Mouse (Mus musculus) liver, adult 2 months (tissue): ENCODE measurements at regions not wholly inside any gene's neighbourhood (a gene's known extent, or its start where the extent isn't known, plus 50 kb on each side); places are given as distances from the start of the nearest gene placed in this dataset.

Experiments
- DNase-seq: peaks from one replicate; pipeline ENCODE4 v3.0.0-alpha.2; 2011; ENCODE audit warnings: low read depth, low spot score; ENCODE audit errors: extremely low read depth
- H3K27ac ChIP-seq: fragments of 200-500 bp; replicated peaks from 2 replicates; pipeline ENCODE4 v1.5.1; 2012; ENCODE audit warnings: low read depth, mild to moderate bottlenecking, control low read depth, inconsistent platforms, low read length; ENCODE audit not compliant: insufficient read depth
- H3K27me3 ChIP-seq: fragments of 200-500 bp; 2 replicates; pipeline ENCODE4 v1.6.1; 2012; ENCODE audit warnings: mild to moderate bottlenecking, moderate library complexity, low read length, inconsistent platforms; ENCODE audit not compliant: control insufficient read depth, insufficient read depth
- H3K36me3 ChIP-seq: fragments of 200-500 bp; 2 replicates; pipeline ENCODE4 v1.6.1; 2012; ENCODE audit warnings: low read length, inconsistent platforms; ENCODE audit not compliant: control insufficient read depth, insufficient read depth
- H3K4me1 ChIP-seq: fragments of 200-500 bp; 2 replicates; pipeline ENCODE4 v1.6.1; 2011; ENCODE audit warnings: low read length; ENCODE audit not compliant: control insufficient read depth, insufficient read depth
- H3K4me3 ChIP-seq: fragments of 200-500 bp; 2 replicates; pipeline ENCODE4 v1.5.1; 2011; ENCODE audit warnings: low read depth, mild to moderate bottlenecking, control low read depth, low read length, moderate library complexity; ENCODE audit not compliant: insufficient read depth
- H3K79me2 ChIP-seq: fragments of 200-500 bp; 2 replicates; pipeline ENCODE4 v1.6.1; 2012; ENCODE audit warnings: inconsistent platforms, mild to moderate bottlenecking, low read length, moderate library complexity; ENCODE audit not compliant: control insufficient read depth, insufficient read depth
- H3K9ac ChIP-seq: fragments of 200-500 bp; 2 replicates; pipeline ENCODE4 v1.6.1; 2012; ENCODE audit warnings: low read depth, mild to moderate bottlenecking, control low read depth, inconsistent platforms, low read length
- CTCF ChIP-seq: fragments of 200-500 bp; IDR thresholded peaks from 2 replicates; pipeline ENCODE4 v1.5.1; 2011; ENCODE audit warnings: low read depth, low read length, control low read depth
- POLR2A ChIP-seq: fragments of 200-500 bp; IDR thresholded peaks from 2 replicates; pipeline ENCODE4 v1.6.1; 2011; ENCODE audit warnings: low read length, control low read depth; ENCODE audit not compliant: insufficient read depth; ENCODE audit errors: extremely low read depth
- WGBS: fragments of 180-500 bp; shearing (Covaris S2); methylation state at CpG from one replicate; pipeline ENCODE4 v1.1.7; 2018; 5-methylcytosine and 5-hydroxymethylcytosine counted together

DNA sequence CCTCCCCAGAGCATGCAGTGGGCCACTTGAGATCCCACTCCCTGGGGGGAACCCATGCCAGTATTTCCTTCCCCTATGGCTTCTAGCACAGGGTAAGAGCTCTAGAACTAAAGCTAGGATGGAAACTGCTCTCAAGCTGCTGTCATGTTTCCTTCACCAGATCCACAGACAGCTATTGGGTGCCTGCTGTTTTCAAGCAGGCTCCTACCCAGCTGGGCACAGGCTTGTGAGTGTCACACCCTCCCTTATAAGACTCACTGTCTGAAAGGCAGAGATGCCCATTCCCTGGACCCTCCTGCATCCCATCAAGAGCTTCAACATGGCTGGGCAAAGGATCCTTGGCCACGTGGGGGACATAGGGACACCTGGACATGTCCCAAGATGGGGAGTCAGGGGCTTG lies 211.6 kb downstream of the Cryba4 start:
- H3K9ac ChIP-seq, result no peak overlapping the region
- no peak overlapping the region for H3K4me3 ChIP-seq
- TF ChIP-seq CTCF (no peak), POLR2A (no peak)
- H3K36me3 ChIP-seq, result no peaks in the 10 kb centered on the region
- 27% methylated on average over 1 of the region's 1 CpGs for WGBS
- 0 out of 2 replicates have a peak, but pooled peaks cover 4% of the 10 kb centered on the region for H3K27me3 ChIP-seq
- no peak overlapping the region for H3K27ac ChIP-seq
- no peaks in the 10 kb centered on the region for H3K4me1 ChIP-seq
- no peaks in the 10 kb centered on the region for H3K79me2 ChIP-seq
- DNase-seq, result no peak

DNA sequence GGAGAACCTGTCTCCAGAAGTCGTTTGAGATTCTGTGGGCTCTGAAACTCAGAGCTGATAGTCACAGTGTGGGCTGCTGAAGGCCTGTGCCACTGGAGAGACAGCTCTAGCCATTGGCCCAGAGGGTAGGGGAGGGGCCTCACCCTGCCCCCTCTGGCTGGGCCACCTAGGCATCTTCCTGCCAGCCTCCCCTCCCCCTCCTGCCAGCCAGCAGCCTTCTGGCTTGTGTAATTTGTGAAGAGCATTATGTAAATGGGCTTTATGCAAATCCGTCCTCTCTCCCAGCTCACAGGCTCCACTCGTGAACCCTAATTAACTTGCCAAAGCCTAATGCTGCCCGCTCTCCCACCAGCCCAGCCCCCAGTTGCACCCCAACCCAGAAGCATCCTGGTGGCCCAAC lies 211.0 kb downstream of the Cryba4 start:
- Histone ChIP-seq H3K9ac (no peak overlapping the region), H3K36me3 (no peaks in the 10 kb centered on the region), H3K27ac (no peak overlapping the region), H3K27me3 (0 out of 2 replicates have a peak, but pooled peaks cover 4% of the 10 kb centered on the region), H3K4me1 (no peaks in the 10 kb centered on the region), H3K4me3 (no peak overlapping the region), H3K79me2 (no peaks in the 10 kb centered on the region)
- DNase-seq, result no peak
- WGBS, result 40% methylated on average over 4 of the region's 4 CpGs
- no peak for TF ChIP-seq CTCF
- TF ChIP-seq POLR2A, result no peak

DNA sequence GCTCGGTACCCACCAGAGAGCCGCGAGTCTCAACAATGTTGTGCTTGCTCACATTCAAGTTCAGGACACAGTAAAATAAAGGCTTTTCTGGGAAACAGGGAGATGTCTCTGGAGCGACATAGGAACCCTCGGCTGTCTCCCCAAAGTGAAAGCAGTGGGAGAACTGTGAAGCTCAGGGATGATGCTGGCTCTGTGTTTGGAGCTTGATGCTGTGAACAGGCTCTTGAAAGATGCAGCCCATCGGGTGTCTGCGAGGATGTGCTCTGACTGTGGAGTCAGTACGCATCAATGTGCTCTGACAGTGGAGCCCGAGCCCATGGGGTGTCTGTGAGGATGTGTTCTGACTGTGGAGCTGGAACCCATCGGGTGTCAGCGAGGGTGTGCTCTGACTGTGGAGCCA lies 210.1 kb downstream of the Cryba4 start:
- 81% methylated on average over 11 of the region's 11 CpGs for WGBS
- H3K79me2 ChIP-seq, result no peaks in the 10 kb centered on the region
- no peaks in the 10 kb centered on the region for H3K36me3 ChIP-seq
- DNase-seq, result no peak
- TF ChIP-seq POLR2A (no peak), CTCF (no peak)
- H3K27ac ChIP-seq, result no peak overlapping the region
- 0 out of 2 replicates have a peak, but pooled peaks cover 4% of the 10 kb centered on the region for H3K27me3 ChIP-seq
- H3K9ac ChIP-seq, result no peak overlapping the region
- no peaks in the 10 kb centered on the region for H3K4me1 ChIP-seq
- no peak overlapping the region for H3K4me3 ChIP-seq

DNA sequence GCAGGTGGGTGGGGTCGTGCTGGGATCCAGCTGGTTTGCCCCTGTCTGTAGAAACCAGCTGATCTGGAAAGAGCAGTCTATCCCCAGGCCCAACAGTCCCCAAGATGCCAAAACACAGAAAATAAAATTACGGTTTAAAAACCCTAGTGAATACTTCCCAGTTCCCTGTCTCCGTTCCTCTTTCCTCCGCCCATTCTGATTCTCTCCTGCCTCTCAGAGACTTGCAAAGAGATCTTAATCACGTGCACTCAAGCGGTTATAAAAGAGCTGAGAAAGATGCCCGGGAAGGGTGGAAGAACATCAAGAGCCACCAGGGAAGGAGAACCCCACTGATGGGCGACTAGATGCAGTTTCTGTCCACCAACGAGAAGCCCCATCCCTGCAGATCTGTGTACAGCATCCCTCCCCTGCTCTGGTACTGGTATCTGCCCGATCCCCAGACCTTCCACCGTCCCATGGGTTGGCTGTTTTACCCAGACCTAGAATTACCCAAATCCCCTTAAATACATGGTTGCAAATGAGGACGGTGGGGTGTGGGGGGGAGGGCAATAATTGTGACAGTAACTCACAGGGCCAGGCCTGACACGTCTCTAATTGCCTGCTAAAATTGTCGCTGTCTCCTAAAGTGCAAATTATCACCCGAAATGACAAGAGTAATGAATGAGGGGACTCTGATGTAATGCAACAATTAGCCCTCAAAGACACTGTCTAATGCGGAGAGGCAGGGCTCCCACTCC lies 202.1 kb downstream of the Cryba4 start:
- WGBS, result 49% methylated on average over 16 of the region's 16 CpGs
- 0 out of 2 replicates have a peak, but pooled peaks cover 3% of the 10 kb centered on the region for H3K27me3 ChIP-seq
- no peaks in the 10 kb centered on the region for H3K36me3 ChIP-seq
- no peak for DNase-seq
- TF ChIP-seq POLR2A (no peak), CTCF (no peak)
- H3K27ac ChIP-seq, result no peak overlapping the region
- H3K79me2 ChIP-seq, result no peaks in the 10 kb centered on the region
- no peak overlapping the region for H3K4me3 ChIP-seq
- no peak overlapping the region for H3K9ac ChIP-seq
- no peaks in the 10 kb centered on the region for H3K4me1 ChIP-seq

DNA sequence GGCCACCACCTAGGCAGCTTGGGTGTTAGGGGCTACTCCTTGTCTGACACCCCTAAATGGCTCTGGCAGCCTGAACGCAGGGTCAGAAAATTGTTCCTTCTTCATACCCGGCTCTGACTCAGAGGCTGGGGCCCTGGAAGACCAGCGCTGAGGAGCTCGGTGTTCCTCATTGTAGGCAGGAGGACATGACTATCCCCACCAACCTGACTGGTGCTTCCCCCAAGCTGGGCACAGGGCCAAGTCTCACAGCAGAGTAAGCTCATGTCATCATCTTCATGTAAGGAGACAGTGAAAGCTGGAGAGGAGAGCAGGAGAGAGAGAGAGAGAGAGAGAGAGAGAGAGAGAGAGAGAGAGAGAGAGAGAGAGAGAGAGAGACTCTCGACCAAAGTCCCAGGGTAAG lies 201.4 kb downstream of the Cryba4 start:
- TF ChIP-seq POLR2A (no peak), CTCF (no peak)
- WGBS, result 49% methylated on average over 5 of the region's 5 CpGs
- no peak for DNase-seq

DNA sequence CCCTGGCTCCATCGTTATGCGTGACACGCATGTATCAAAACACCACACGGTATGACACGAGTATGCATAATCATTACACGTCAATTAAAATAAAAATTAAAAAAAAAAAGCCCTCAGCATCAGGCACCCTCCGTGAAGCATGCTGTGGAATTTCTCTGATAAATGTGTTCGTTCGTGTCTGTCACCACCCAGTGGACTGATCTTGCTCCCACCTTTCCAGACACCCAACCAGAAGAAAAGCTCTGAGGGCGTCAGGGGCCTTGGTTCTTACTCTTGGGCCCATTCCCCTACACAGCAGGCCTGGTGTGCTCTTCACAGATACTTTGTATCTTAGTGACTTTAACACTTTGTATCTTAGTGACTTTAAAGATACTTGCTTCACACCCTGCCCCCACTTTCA lies 200.5 kb downstream of the Cryba4 start:
- TF ChIP-seq CTCF, result no peak
- no peak for TF ChIP-seq POLR2A
- no peak overlapping the region for H3K4me3 ChIP-seq
- no peak overlapping the region for H3K9ac ChIP-seq
- no peaks in the 10 kb centered on the region for H3K79me2 ChIP-seq
- DNase-seq, result no peak
- no peak overlapping the region for H3K27ac ChIP-seq
- no peaks in the 10 kb centered on the region for H3K36me3 ChIP-seq
- 76% methylated on average over 10 of the region's 10 CpGs for WGBS
- H3K27me3 ChIP-seq, result 0 out of 2 replicates have a peak, but pooled peaks cover 2% of the 10 kb centered on the region
- no peaks in the 10 kb centered on the region for H3K4me1 ChIP-seq

More for the DNA sequence above, 201.4 kb downstream of the Cryba4 start:
- no peak overlapping the region for H3K27ac ChIP-seq
- no peaks in the 10 kb centered on the region for H3K36me3 ChIP-seq
- no peak overlapping the region for H3K9ac ChIP-seq
- no peaks in the 10 kb centered on the region for H3K79me2 ChIP-seq
- no peak overlapping the region for H3K4me3 ChIP-seq
- 0 out of 2 replicates have a peak, but pooled peaks cover 2% of the 10 kb centered on the region for H3K27me3 ChIP-seq
- no peaks in the 10 kb centered on the region for H3K4me1 ChIP-seq
